Mouse (Mus musculus) kidney, adult 9 months (tissue): ENCODE results near the gene N4bp2l2.
"Not testable (repeated sequence)": the region's sequence is repeated elsewhere in the genome, so short reads cannot be mapped to it uniquely, and the experiment has no call there.

Experiments
- DNase-seq: peaks from one replicate; pipeline ENCODE4 v3.0.0; 2022

N4bp2l2 gene

GRCm38 (mm10) chr5:150666133-150666739 is at the start of gene N4bp2l2:
Gene N4bp2l2 (minus strand): TSS chr5:150666183.
- not testable (repeated sequence) for DNase-seq

- no peak for DNase-seq
These were observed 47.4 kb upstream of the N4bp2l2 start for GRCm38 (mm10) chr5:150713431-150713830.

GRCm38 (mm10) chr5:150711503-150711902 is 45.5 kb upstream of the N4bp2l2 start:
- no peak for DNase-seq

- DNase-seq: not testable (repeated sequence)
These were observed 41.2 kb upstream of the N4bp2l2 start for GRCm38 (mm10) chr5:150707181-150707580.

GRCm38 (mm10) chr5:150706651-150707050 is 40.7 kb upstream of the N4bp2l2 start:
- DNase-seq: not testable (repeated sequence)

- DNase-seq: peak; percentile 77
These were observed 36.7 kb upstream of the N4bp2l2 start for GRCm38 (mm10) chr5:150702714-150703113.

GRCm38 (mm10) chr5:150693277-150693676 is 27.3 kb upstream of the N4bp2l2 start:
- no peak for DNase-seq

- no peak for DNase-seq
These were observed 24.7 kb upstream of the N4bp2l2 start for GRCm38 (mm10) chr5:150690685-150691084.

GRCm38 (mm10) chr5:150682862-150683261 is 16.9 kb upstream of the N4bp2l2 start:
- DNase-seq: not testable (repeated sequence)

- no peak for DNase-seq
These were observed 8.9 kb upstream of the N4bp2l2 start for GRCm38 (mm10) chr5:150674866-150675265.

- DNase-seq: no peak
These were observed 8.1 kb upstream of the N4bp2l2 start for GRCm38 (mm10) chr5:150673880-150674621.

- DNase-seq: peak; percentile 94
These were observed 7.3 kb upstream of the N4bp2l2 start, which contains the start of gene Pds5b for GRCm38 (mm10) chr5:150673153-150673835. Gene Pds5b (plus strand): TSS chr5:150673739.

GRCm38 (mm10) chr5:150672343-150672742 is 6.4 kb upstream of the N4bp2l2 start:
- DNase-seq: no peak

GRCm38 (mm10) chr5:150668731-150669130 is 2.7 kb upstream of the N4bp2l2 start:
- no peak for DNase-seq

GRCm38 (mm10) chr5:150665132-150665954 is 640 bp downstream of the N4bp2l2 start:
- peak; percentile 100 for DNase-seq

GRCm38 (mm10) chr5:150664794-150665131 is 1.2 kb downstream of the N4bp2l2 start:
- DNase-seq: no peak

- not testable (repeated sequence) for DNase-seq
These were observed 2.1 kb downstream of the N4bp2l2 start for GRCm38 (mm10) chr5:150663926-150664325.

- not testable (repeated sequence) for DNase-seq
These were observed 5.7 kb downstream of the N4bp2l2 start for GRCm38 (mm10) chr5:150660296-150660695.

- DNase-seq: not testable (repeated sequence)
These were observed 6.6 kb downstream of the N4bp2l2 start for GRCm38 (mm10) chr5:150659425-150659824.

- no peak for DNase-seq
These were observed 11.4 kb downstream of the N4bp2l2 start for GRCm38 (mm10) chr5:150654548-150654947.

- no peak for DNase-seq
These were observed 13.4 kb downstream of the N4bp2l2 start for GRCm38 (mm10) chr5:150652578-150652977.

GRCm38 (mm10) chr5:150644926-150645325 is 21.1 kb downstream of the N4bp2l2 start:
- no peak for DNase-seq

GRCm38 (mm10) chr5:150643390-150643789 is 22.6 kb downstream of the N4bp2l2 start:
- DNase-seq: not testable (repeated sequence)
